Mouse (Mus musculus): Measurements from ENCODE around the gene Olfr1416.

DNA sequence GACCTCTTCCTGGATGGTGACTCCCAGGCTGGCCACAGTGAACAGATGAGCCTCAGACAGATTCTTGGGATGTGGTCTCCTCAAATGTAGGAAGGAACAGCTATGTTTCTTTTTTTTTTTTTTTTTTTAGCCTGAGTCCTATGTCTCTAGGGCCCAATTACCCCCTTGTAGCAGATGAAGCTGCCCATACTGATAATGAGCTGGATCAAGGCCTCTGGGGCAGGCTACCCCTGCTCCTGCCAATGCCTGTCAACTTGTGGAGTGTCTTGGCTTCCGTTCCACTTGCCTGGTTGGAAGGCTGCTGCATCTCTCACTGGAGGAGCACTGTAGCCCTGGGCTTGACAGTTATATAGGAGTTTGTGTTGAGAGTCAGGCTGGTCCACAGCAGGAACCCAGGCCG is 11.1 kb upstream of the Olfr1416 start, which contains the start of gene Olfr1415:
- TF ChIP-seq MAFK (IDR thresholded peaks at IDR 0.05; ENCODE audit: insufficient read depth, low read depth, low read length): no peak
- no peak for TF ChIP-seq HCFC1 (IDR thresholded peaks at IDR 0.05; ENCODE audit: borderline replicate concordance, insufficient read depth, low read length)

All from ES-E14 (cell line).